Mouse (Mus musculus) limb, embryonic 10.5 days (tissue): ENCODE results near the gene Gpr157. TPM values are rescaled to one million over a fixed set of nuclear protein-coding genes. Genes with fewer than 3 reads are reported as not detected.

Experiments
- DNase-seq: peaks from one replicate; pipeline ENCODE4 v3.0.0-alpha.2; 2017; ENCODE audit warnings: low spot score
- H3K27ac ChIP-seq: fragments of 300-500 bp; sonication (generic); 2 replicates; pipeline ENCODE4 v1.5.1; 2016; ENCODE audit warnings: mild to moderate bottlenecking
- H3K27me3 ChIP-seq: fragments of 300-500 bp; sonication (generic); 2 replicates; pipeline ENCODE4 v1.6.1; 2016; ENCODE audit warnings: low read depth, mild to moderate bottlenecking; ENCODE audit not compliant: poor library complexity, severe bottlenecking
- H3K36me3 ChIP-seq: fragments of 300-500 bp; sonication (generic); 2 replicates; pipeline ENCODE4 v1.6.1; 2016; ENCODE audit warnings: mild to moderate bottlenecking, moderate library complexity
- H3K4me1 ChIP-seq: fragments of 300-500 bp; sonication (generic); 2 replicates; pipeline ENCODE4 v1.6.1; 2016
- H3K4me3 ChIP-seq: fragments of 300-500 bp; sonication (generic); 2 replicates; pipeline ENCODE4 v1.5.1; 2016; ENCODE audit warnings: mild to moderate bottlenecking, moderate library complexity
- H3K9me3 ChIP-seq: fragments of 300-500 bp; sonication (generic); replicated peaks from 2 replicates; pipeline ENCODE4 v1.6.1; 2016; ENCODE audit warnings: mild to moderate bottlenecking
- WGBS: fragments of 180-500 bp; shearing (Covaris S2); methylation state at CpG from one replicate; pipeline ENCODE4 v1.1.7; 2016; 5-methylcytosine and 5-hydroxymethylcytosine counted together
- polyA plus RNA-seq: library from polyadenylated mRNA; unstranded; fragments of >200 nt; fragmentation: Nextera tagmentation; extraction: Ambion mirVana; gene quantifications from 2 replicates; pipeline ENCODE4 v1.2.1, GENCODE M21; 2016

Gene Gpr157
- polyA plus RNA-seq, 1 experiment from 2014 or later = 0.75 TPM

DNA sequence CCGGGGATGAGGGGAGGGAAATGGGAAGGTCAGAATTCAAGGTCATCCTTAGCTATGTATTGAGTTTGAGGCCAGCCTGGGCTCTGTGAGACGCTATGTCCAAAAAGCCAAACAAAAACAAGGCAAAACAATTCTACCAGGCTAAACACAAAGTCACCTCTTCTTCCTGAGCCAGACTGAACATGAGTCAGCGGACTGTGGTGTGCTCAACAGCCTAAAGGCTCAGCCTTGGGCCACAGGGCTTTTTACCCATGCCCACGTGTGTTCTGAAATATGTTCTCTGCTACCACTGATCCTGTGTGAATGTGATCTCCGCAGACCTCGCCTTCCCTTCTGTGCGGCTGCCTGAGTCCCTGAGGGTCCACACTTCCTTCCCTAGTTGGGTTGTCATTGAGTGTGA, 31.0 kb upstream of the Gpr157 start:
- 89% methylated on average over 7 of the region's 7 CpGs for WGBS
- no peaks in the 10 kb centered on the region for H3K9me3 ChIP-seq
- H3K27me3 ChIP-seq = peaks cover 11% of the 10 kb centered on the region
- H3K4me3 ChIP-seq = no peak overlapping the region
- H3K27ac ChIP-seq = no peak overlapping the region
- H3K4me1 ChIP-seq = peaks cover 16% of the 10 kb centered on the region
- DNase-seq = no peak
- H3K36me3 ChIP-seq = no peaks in the 10 kb centered on the region

DNA sequence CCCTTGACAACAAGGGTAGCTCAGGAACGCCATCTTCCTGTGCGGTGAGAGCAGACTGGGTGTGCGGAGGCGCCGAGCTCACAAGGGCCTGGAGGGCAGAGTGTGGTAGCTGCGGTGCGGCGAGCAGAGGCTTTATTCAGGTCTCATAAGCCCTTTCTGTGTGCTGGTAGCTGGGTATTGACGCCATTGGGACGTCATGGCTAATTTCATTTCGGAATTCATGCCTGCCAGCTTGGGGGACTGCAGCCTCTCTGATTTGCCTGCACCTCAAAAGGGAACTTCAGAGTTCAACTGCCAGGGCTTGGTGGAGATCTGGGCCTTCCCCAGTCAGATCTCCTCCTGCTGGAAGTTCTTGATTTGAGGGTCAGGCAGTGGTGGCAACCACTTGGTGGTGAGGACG, 29.4 kb upstream of the Gpr157 start:
- no peaks in the 10 kb centered on the region for H3K36me3 ChIP-seq
- H3K9me3 ChIP-seq = no peaks in the 10 kb centered on the region
- H3K27me3 ChIP-seq = peaks cover 9% of the 10 kb centered on the region; the same call in 1 of the 2 replicates
- no peak for DNase-seq
- no peak overlapping the region for H3K27ac ChIP-seq
- 94% methylated on average over 12 of the region's 12 CpGs for WGBS
- no peak overlapping the region for H3K4me3 ChIP-seq
- peaks cover 17% of the 10 kb centered on the region for H3K4me1 ChIP-seq

DNA sequence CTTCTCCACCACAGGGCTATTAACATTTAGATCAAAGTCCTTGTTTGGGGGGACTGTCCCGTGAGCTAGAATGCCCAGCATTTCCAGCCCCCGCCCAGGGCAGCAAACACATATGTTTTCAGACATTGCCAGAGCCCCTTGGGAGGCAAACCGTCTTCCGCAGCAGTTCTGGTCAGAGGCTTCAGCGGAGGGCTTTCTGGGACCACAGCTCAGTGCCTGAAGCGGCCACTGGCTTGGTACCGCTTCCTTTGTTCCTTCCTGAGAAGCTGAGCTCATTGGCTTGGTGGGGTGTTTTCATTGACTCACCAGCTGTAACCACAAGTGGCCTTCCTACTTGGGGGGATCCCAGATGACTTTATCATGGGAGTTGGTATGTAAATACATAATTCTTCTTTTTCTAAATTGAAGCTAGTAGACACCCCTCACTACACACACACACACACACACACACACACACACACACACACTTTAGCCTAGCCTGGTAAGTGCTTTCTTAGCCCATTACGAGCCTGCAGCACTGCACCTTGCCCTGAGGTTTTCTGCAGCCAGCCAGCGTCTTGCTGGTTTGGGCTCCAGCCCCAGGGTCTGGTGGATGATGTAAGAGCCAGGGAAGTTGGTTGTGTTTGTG, 27.2 kb upstream of the Gpr157 start:
- Histone ChIP-seq H3K9me3 (no peaks in the 10 kb centered on the region), H3K27me3 (peaks cover 9% of the 10 kb centered on the region; the same call in 1 of the 2 replicates), H3K4me3 (no peak overlapping the region), H3K27ac (peak overlapping the region; percentile 36; the same call in 1 of the 2 replicates), H3K4me1 (peaks cover 17% of the 10 kb centered on the region), H3K36me3 (no peaks in the 10 kb centered on the region)
- DNase-seq = no peak
- WGBS = 64% methylated on average over 9 of the region's 9 CpGs

DNA sequence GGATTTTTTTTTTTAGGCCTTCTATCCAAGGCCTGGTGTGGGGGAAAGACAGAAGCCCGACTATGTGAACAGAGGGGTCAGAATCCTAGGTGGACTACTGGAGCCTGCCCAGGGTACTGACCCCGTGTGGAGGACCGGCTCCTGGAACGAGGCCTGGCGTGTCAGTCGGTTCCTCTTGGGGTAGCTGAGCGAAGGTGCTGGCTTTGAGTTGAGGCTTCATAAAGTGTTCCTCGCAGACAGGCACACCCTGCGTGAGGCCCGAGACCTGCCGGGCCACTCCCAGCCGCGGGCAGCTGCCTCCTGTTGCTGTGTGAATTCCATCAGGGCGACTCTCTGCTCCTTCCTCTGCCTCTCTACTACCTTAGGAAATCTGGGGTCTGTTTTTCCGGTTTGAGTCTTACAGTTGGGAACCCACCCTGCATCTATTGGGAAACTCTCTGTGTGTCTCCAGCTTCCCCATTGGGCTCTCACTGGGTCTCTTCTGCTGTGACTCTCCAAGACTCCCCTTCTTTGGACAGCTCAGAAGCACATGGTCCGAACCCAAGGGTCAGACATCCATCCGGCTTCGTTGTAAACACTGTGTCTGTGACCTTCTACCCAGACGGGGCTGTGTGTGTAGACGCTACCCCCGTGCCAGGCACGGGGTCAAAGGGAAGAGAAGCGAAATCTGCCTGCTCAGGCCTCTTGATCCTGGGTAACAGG, 26.5 kb upstream of the Gpr157 start:
- WGBS = 69% methylated on average over 23 of the region's 23 CpGs
- DNase-seq = no peak
- peak overlapping the region; percentile 36 for H3K27ac ChIP-seq
- peaks cover 17% of the 10 kb centered on the region for H3K4me1 ChIP-seq
- H3K4me3 ChIP-seq = no peak overlapping the region
- peaks cover 9% of the 10 kb centered on the region; the same call in 1 of the 2 replicates for H3K27me3 ChIP-seq
- H3K36me3 ChIP-seq = no peaks in the 10 kb centered on the region
- H3K9me3 ChIP-seq = no peaks in the 10 kb centered on the region

DNA sequence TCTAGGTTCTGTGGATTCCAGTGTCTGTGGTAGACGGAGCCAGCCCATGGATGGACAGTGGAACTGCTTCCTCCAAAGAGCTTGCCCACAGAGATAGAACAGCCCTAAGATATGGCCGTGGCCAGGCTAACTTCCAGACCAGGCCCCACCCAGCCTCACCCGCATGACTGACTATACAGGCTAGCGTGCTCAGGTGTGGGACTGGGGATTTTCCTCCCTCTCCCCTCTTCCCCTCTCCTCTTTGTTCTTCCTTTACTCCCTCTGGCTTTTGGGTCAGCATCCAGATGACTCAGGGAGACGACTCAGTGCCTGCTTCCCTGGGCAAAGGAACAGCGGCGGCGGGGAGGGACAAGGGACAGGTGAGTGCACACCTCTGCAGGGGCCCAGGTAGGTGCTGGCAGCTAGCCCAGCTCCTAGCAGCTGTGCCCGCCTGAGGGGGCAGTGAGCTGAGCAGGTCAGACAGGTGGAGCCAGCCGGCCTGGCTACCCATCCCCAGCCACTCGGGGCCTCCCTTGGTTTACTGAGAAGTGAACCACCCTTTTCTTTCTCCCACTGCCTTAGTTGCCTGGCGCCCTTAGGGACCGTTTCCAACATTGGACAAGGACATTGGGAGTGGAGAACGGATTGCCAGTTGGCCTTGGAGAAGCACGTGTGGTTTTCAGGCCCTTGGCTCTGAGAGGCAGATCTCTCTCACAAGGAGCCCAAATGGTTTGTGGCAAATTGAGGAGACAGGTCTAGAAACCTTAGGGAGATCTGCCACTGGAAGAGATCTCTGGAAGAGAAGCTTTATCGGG, 25.5 kb upstream of the Gpr157 start:
- 76% methylated on average over 16 of the region's 16 CpGs for WGBS
- no peak overlapping the region for H3K4me3 ChIP-seq
- H3K36me3 ChIP-seq = no peaks in the 10 kb centered on the region
- H3K9me3 ChIP-seq = no peaks in the 10 kb centered on the region
- peaks cover 17% of the 10 kb centered on the region for H3K4me1 ChIP-seq
- no peak for DNase-seq
- peaks cover 9% of the 10 kb centered on the region; the same call in 1 of the 2 replicates for H3K27me3 ChIP-seq
- H3K27ac ChIP-seq = no peak overlapping the region

DNA sequence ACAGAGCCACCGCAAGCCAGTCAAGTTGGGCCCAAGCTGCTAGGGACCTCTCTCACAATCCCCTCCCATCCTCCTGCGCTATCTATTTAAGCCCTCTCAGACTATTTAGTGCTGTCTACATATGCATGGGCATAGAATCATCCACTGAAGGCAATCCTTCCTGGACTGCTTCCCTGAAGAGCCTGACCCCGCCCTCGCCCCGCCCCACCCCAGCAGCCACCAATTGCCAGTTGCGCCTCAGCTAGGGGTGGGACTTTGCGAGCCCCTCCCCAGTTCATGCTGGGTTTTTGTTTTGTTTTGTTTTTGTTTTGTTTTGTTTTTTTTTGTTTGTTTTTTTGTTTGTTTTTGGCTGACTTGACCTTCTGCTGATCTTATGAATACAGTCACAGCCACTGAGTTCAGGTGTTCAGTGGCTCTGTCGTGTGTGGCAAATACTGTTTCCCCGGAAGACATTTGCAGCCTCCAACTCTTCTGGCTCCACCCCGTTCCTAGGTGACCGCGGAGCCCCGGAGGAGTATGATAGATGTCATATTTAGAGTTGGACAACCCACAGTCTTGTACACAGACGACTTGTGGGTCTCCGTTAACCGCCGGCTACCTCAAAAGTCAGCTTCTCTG, 20.4 kb upstream of the Gpr157 start:
- H3K4me3 ChIP-seq = no peak overlapping the region
- no peaks in the 10 kb centered on the region for H3K9me3 ChIP-seq
- peaks cover 21% of the 10 kb centered on the region; the same call in 1 of the 2 replicates for H3K4me1 ChIP-seq
- no peak for DNase-seq
- peaks cover 4% of the 10 kb centered on the region; the same call in 1 of the 2 replicates for H3K27me3 ChIP-seq
- WGBS = 81% methylated on average over 17 of the region's 17 CpGs
- H3K36me3 ChIP-seq = no peaks in the 10 kb centered on the region
- 0 out of 2 replicates have a peak overlapping the region, but pooled peaks have one; percentile 33 for H3K27ac ChIP-seq

DNA sequence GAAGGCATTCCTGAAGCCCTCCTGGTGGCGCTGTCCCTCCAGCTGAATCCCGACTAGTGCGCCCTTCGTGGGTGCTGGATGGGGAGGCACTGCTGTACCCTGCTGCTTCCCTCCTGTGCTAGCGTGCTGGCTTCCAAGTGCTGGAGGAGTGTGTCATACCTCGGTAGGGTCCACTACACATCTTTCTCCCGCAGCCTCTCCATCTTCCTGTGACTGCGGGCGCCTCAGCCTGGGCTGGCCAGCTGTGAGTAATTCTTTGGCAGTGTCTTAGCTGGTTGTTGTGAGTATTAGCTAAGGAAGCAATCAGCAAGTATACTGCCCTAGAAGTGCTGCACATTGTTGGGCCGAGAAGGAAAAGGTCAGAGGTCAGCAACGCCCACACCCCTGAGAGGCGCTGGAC, 18.9 kb upstream of the Gpr157 start:
- Histone ChIP-seq H3K27me3 (no peaks in the 10 kb centered on the region), H3K4me1 (peaks cover 24% of the 10 kb centered on the region), H3K27ac (no peak overlapping the region), H3K9me3 (no peaks in the 10 kb centered on the region), H3K4me3 (no peak overlapping the region), H3K36me3 (no peaks in the 10 kb centered on the region)
- WGBS = 67% methylated on average over 12 of the region's 12 CpGs
- no peak for DNase-seq

DNA sequence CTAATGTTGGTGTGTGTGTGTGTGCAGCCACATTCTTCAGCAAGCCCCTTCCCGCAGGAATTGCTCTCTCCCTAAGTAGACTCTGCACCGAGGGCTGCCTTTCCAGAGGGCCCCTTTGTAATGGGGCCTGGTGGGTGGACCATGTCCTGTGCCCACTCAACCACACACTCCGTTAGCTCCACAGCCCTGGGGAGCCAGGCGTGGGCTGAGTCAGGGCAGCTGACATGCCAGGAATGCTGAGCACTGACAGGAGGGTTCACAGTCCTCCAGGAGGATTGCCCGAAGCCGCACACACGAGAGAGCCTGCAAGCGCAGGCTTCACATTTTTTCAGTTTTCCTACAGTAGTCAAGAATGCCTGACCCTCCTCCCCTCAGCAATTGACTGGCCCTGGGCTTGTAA, 17.0 kb upstream of the Gpr157 start:
- H3K4me1 ChIP-seq = peaks cover 24% of the 10 kb centered on the region
- H3K4me3 ChIP-seq = no peak overlapping the region
- no peaks in the 10 kb centered on the region for H3K9me3 ChIP-seq
- 71% methylated on average over 8 of the region's 8 CpGs for WGBS
- no peak for DNase-seq
- no peaks in the 10 kb centered on the region for H3K36me3 ChIP-seq
- H3K27ac ChIP-seq = no peak overlapping the region
- no peaks in the 10 kb centered on the region for H3K27me3 ChIP-seq

DNA sequence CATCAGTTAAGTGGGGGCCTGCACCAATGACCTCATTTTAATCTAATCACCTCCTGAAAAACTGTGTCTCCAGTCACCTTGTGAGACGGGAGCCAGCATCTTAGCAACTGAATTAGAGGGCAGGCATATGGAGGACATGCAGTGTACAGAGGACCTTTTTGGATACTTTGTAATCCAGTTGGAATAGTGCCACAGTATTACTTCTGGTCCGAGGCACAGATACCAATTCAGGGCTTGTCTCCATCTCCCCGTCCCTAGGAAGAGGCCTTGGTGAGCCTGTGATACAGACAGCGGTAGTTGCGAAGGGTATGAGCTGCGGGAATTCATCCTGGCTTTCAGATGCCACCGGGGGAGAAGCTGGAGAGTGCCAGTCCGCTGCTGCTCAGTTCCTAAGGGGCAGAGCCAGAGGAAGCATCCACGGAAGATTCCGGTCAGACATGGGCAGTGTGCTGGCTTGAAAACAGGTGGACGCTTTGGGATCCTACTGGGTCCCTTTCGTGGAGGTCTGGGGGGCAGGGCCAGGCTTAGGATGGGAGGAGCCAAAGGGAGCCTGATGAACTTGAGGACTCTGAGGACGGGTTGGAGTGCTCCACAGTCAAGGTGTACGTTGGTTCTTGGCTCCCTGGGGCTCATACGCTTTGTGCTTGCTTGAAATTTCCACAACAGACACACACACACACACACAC, 14.6 kb upstream of the Gpr157 start:
- DNase-seq = no peak
- H3K4me1 ChIP-seq = peaks cover 27% of the 10 kb centered on the region
- no peaks in the 10 kb centered on the region for H3K27me3 ChIP-seq
- H3K9me3 ChIP-seq = no peaks in the 10 kb centered on the region
- H3K36me3 ChIP-seq = no peaks in the 10 kb centered on the region
- no peak overlapping the region for H3K4me3 ChIP-seq
- 54% methylated on average over 15 of the region's 15 CpGs for WGBS
- H3K27ac ChIP-seq = no peak overlapping the region

DNA sequence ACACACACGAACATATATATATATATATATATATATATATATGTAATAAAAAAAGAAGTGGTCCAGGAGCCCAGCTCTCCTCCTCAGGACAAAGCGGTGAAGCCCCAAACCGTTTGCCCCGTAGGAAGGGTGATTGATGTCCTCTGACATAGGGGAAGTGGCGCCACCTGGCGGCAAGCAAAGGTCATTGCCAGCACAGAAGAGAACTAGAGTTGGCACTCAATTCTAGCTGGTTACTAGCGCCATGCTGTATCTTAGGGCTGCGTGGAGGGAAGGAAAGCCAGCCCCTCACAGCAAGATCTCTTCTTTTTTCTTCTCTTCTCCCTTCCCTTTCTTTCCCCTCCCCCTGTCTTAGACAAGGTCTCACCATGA, 14.1 kb upstream of the Gpr157 start:
- Histone ChIP-seq H3K27me3 (no peaks in the 10 kb centered on the region), H3K4me1 (peaks cover 26% of the 10 kb centered on the region), H3K36me3 (no peaks in the 10 kb centered on the region), H3K27ac (no peak overlapping the region), H3K9me3 (no peaks in the 10 kb centered on the region), H3K4me3 (no peak overlapping the region)
- peak; percentile 76 for DNase-seq
- WGBS = 14% methylated on average over 8 of the region's 8 CpGs

DNA sequence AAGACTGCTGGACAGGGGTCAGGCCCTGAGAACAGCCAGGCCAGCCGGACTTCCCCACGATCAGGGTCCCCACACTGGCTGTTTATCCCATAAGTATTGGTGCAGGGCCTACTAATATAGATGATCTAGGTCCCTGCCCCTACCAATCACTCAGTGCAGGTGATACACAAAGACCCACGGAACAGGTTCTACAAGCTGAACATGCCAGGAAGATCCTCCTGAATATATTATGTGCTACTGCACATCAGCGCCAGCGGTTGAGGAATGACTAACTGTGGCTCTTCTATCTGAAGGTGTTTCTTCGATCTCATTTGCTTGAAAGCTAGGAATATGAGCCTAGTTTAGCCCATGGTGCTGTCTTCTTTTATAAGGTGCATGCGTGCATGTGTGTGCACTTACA, 11.8 kb upstream of the Gpr157 start:
- Histone ChIP-seq H3K4me1 (peaks cover 10% of the 10 kb centered on the region; the same call in 1 of the 2 replicates), H3K27ac (no peak overlapping the region), H3K9me3 (no peaks in the 10 kb centered on the region), H3K36me3 (no peaks in the 10 kb centered on the region), H3K4me3 (no peak overlapping the region), H3K27me3 (no peaks in the 10 kb centered on the region)
- WGBS = 84% methylated on average over 7 of the region's 7 CpGs
- DNase-seq = no peak

DNA sequence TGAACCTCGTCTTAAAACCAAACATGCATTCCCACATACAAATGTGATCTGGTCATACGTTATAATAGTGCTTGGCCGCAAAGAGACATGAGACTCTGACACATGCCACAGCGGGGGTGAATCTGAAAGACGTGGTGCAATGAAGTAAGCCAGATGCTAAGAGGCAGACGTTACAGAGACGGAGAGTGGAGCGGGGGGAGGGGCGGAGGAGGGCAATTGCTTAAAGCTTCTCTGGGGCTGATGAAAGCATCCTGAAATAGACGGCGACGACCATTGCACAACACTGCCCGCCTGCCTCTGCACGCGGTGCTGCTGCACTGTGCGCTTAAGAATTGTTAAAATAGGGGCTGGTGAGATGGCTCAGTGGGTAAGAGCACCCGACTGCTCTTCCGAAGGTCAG, 11.0 kb upstream of the Gpr157 start:
- 46% methylated on average over 18 of the region's 18 CpGs for WGBS
- no peak for DNase-seq
- H3K4me1 ChIP-seq = peaks cover 10% of the 10 kb centered on the region; the same call in 1 of the 2 replicates
- H3K27ac ChIP-seq = no peak overlapping the region
- H3K36me3 ChIP-seq = no peaks in the 10 kb centered on the region
- no peak overlapping the region for H3K4me3 ChIP-seq
- no peaks in the 10 kb centered on the region for H3K27me3 ChIP-seq
- H3K9me3 ChIP-seq = no peaks in the 10 kb centered on the region
